Mouse (Mus musculus) stomach, embryonic 15.5 days (tissue): ENCODE data around the gene Abhd6. TPM values are rescaled to one million over a fixed set of nuclear protein-coding genes. Genes with fewer than 3 reads are reported as not detected.

ENCODE experiments used
- ATAC-seq: fragments of 200-750 bp; cut with Nextera tagmentation; 2 replicates; pipeline ENCODE4 v1.8.0; 2017; ENCODE audit warnings: low read depth, moderate number of reproducible peaks, moderate TSS enrichment; ENCODE audit not compliant: insufficient read depth, low FRiP score
- H3K27ac ChIP-seq: fragments of 300-500 bp; sonication (generic); 2 replicates; pipeline ENCODE4 v1.5.1; 2015; ENCODE audit warnings: mild to moderate bottlenecking, inconsistent platforms
- H3K27me3 ChIP-seq: fragments of 300-500 bp; sonication (generic); replicated peaks from 2 replicates; pipeline ENCODE4 v1.6.1; 2015; ENCODE audit warnings: inconsistent platforms
- H3K36me3 ChIP-seq: fragments of 300-500 bp; sonication (generic); 2 replicates; pipeline ENCODE4 v1.6.1; 2015; ENCODE audit warnings: inconsistent platforms
- H3K4me1 ChIP-seq: fragments of 300-500 bp; sonication (generic); 2 replicates; pipeline ENCODE4 v1.6.1; 2015; ENCODE audit warnings: inconsistent platforms
- H3K4me2 ChIP-seq: fragments of 300-500 bp; sonication (generic); 2 replicates; pipeline ENCODE4 v1.6.1; 2015; ENCODE audit warnings: mild to moderate bottlenecking, inconsistent platforms
- H3K4me3 ChIP-seq: fragments of 300-500 bp; sonication (generic); replicated peaks from 2 replicates; pipeline ENCODE4 v1.5.1; 2015; ENCODE audit warnings: inconsistent platforms
- H3K9ac ChIP-seq: fragments of 300-500 bp; sonication (generic); 2 replicates; pipeline ENCODE4 v1.6.1; 2015; ENCODE audit warnings: inconsistent platforms
- H3K9me3 ChIP-seq: fragments of 300-500 bp; sonication (generic); 2 replicates; pipeline ENCODE4 v1.6.1; 2016; ENCODE audit warnings: inconsistent platforms
- WGBS: fragments of 180-500 bp; shearing (Covaris S2); methylation state at CpG from one replicate; pipeline ENCODE4 v1.1.7; 2015; 5-methylcytosine and 5-hydroxymethylcytosine counted together
- polyA plus RNA-seq: library from polyadenylated mRNA; unstranded; fragments of >200 nt; fragmentation: Nextera tagmentation; extraction: Ambion mirVana; gene quantifications from 2 replicates; pipeline ENCODE4 v1.2.1, GENCODE M21; 2015

Gene Abhd6
- polyA plus RNA-seq, 1 experiment from 2014 or later, result 21.2 TPM

- Histone ChIP-seq H3K27ac (no peak overlapping the region), H3K9me3 (no peaks in the 10 kb centered on the region), H3K4me2 (no peak overlapping the region), H3K4me1 (no peaks in the 10 kb centered on the region), H3K9ac (no peak overlapping the region), H3K4me3 (no peak overlapping the region), H3K36me3 (0 out of 2 replicates have a peak, but pooled peaks cover 3% of the 10 kb centered on the region), H3K27me3 (no peaks in the 10 kb centered on the region)
- 83% methylated on average over 10 of the region's 10 CpGs for WGBS
- no peak for ATAC-seq
These were observed 46.6 kb downstream of the Abhd6 start for GRCm38 (mm10) chr14:8049334-8049733.

- no peaks in the 10 kb centered on the region for H3K27me3 ChIP-seq
- H3K27ac ChIP-seq, result no peak overlapping the region
- H3K4me2 ChIP-seq, result no peak overlapping the region
- WGBS, result 86% methylated on average over 2 of the region's 2 CpGs
- H3K4me1 ChIP-seq, result no peaks in the 10 kb centered on the region
- H3K36me3 ChIP-seq, result no peaks in the 10 kb centered on the region
- H3K9ac ChIP-seq, result no peak overlapping the region
- H3K4me3 ChIP-seq, result no peak overlapping the region
- ATAC-seq, result no peak
- H3K9me3 ChIP-seq, result no peaks in the 10 kb centered on the region
These were observed 49.2 kb downstream of the Abhd6 start for GRCm38 (mm10) chr14:8051869-8052268.

- no peak overlapping the region for H3K9ac ChIP-seq
- 98% methylated on average over 7 of the region's 7 CpGs for WGBS
- no peak for ATAC-seq
These were observed 50.0 kb downstream of the Abhd6 start for GRCm38 (mm10) chr14:8052661-8053060.

GRCm38 (mm10) chr14:8054310-8055102, 51.8 kb downstream of the Abhd6 start:
- H3K4me2 ChIP-seq, result no peak overlapping the region
- no peaks in the 10 kb centered on the region for H3K36me3 ChIP-seq
- no peaks in the 10 kb centered on the region for H3K27me3 ChIP-seq
- H3K27ac ChIP-seq, result no peak overlapping the region
- no peaks in the 10 kb centered on the region for H3K4me1 ChIP-seq
- no peak overlapping the region for H3K4me3 ChIP-seq
- ATAC-seq, result peak; percentile 87
- no peaks in the 10 kb centered on the region for H3K9me3 ChIP-seq
- WGBS, result 45% methylated on average over 17 of the region's 17 CpGs
- no peak overlapping the region for H3K9ac ChIP-seq

More at GRCm38 (mm10) chr14:8052661-8053060, 50.0 kb downstream of the Abhd6 start:
- no peaks in the 10 kb centered on the region for H3K27me3 ChIP-seq
- H3K4me3 ChIP-seq, result no peak overlapping the region
- H3K4me1 ChIP-seq, result no peaks in the 10 kb centered on the region
- no peak overlapping the region for H3K27ac ChIP-seq
- H3K9me3 ChIP-seq, result no peaks in the 10 kb centered on the region
- no peaks in the 10 kb centered on the region for H3K36me3 ChIP-seq
- no peak overlapping the region for H3K4me2 ChIP-seq

- no peak overlapping the region for H3K4me2 ChIP-seq
- H3K4me3 ChIP-seq, result no peak overlapping the region
- WGBS, result 84% methylated on average over 5 of the region's 5 CpGs
- no peak overlapping the region for H3K27ac ChIP-seq
- no peak overlapping the region for H3K9ac ChIP-seq
- no peak for ATAC-seq
- no peaks in the 10 kb centered on the region for H3K4me1 ChIP-seq
- H3K9me3 ChIP-seq, result no peaks in the 10 kb centered on the region
- H3K27me3 ChIP-seq, result no peaks in the 10 kb centered on the region
- H3K36me3 ChIP-seq, result no peaks in the 10 kb centered on the region
These were observed 53.4 kb downstream of the Abhd6 start for GRCm38 (mm10) chr14:8056076-8056475.

- ATAC-seq, result no peak
- H3K4me3 ChIP-seq, result no peak overlapping the region
- WGBS, result 87% methylated on average over 7 of the region's 7 CpGs
- H3K9me3 ChIP-seq, result no peaks in the 10 kb centered on the region
- no peaks in the 10 kb centered on the region for H3K4me1 ChIP-seq
- H3K27ac ChIP-seq, result no peak overlapping the region
- no peak overlapping the region for H3K9ac ChIP-seq
- no peaks in the 10 kb centered on the region for H3K27me3 ChIP-seq
- H3K36me3 ChIP-seq, result no peaks in the 10 kb centered on the region
- H3K4me2 ChIP-seq, result no peak overlapping the region
These were observed 57.2 kb downstream of the Abhd6 start for GRCm38 (mm10) chr14:8059938-8060337.

- ATAC-seq, result peak; percentile 66; the same call in 1 of the 2 replicates
- Histone ChIP-seq H3K27me3 (no peaks in the 10 kb centered on the region), H3K4me1 (no peaks in the 10 kb centered on the region), H3K9me3 (no peaks in the 10 kb centered on the region), H3K36me3 (no peaks in the 10 kb centered on the region), H3K4me2 (no peak overlapping the region), H3K9ac (no peak overlapping the region), H3K4me3 (no peak overlapping the region), H3K27ac (no peak overlapping the region)
- WGBS, result 19% methylated on average over 3 of the region's 3 CpGs
These were observed 59.4 kb downstream of the Abhd6 start for GRCm38 (mm10) chr14:8062076-8062475.

- H3K9me3 ChIP-seq, result no peaks in the 10 kb centered on the region
- H3K27ac ChIP-seq, result no peak overlapping the region
- WGBS, result 57% methylated on average over 3 of the region's 3 CpGs
- H3K36me3 ChIP-seq, result no peaks in the 10 kb centered on the region
- H3K4me1 ChIP-seq, result no peaks in the 10 kb centered on the region
- no peak overlapping the region for H3K9ac ChIP-seq
- H3K4me2 ChIP-seq, result no peak overlapping the region
- no peaks in the 10 kb centered on the region for H3K27me3 ChIP-seq
- H3K4me3 ChIP-seq, result no peak overlapping the region
- ATAC-seq, result no peak
These were observed 60.0 kb downstream of the Abhd6 start for GRCm38 (mm10) chr14:8062537-8063301.

- Histone ChIP-seq H3K4me2 (no peak overlapping the region), H3K36me3 (no peaks in the 10 kb centered on the region), H3K4me1 (no peaks in the 10 kb centered on the region), H3K9ac (no peak overlapping the region), H3K9me3 (no peaks in the 10 kb centered on the region), H3K4me3 (no peak overlapping the region), H3K27me3 (no peaks in the 10 kb centered on the region), H3K27ac (no peak overlapping the region)
- 82% methylated on average over 8 of the region's 8 CpGs for WGBS
- 0 out of 2 replicates have a peak, but pooled peaks have one; percentile 22 for ATAC-seq
These were observed 61.4 kb downstream of the Abhd6 start for GRCm38 (mm10) chr14:8063835-8064785.

GRCm38 (mm10) chr14:8080165-8080679, 77.5 kb downstream of the Abhd6 start, which contains the start of gene Rpp14:
TSS of gene Rpp14 (plus strand) at chr14:8080367.
- under 1% methylated on average over 47 of the region's 47 CpGs for WGBS
- peak within 1 kb of the TSS; percentile 78 for H3K9ac ChIP-seq
- no peaks in the 10 kb centered on the region for H3K9me3 ChIP-seq
- peak within 1 kb of the TSS; percentile 79 for H3K4me3 ChIP-seq
- H3K4me1 ChIP-seq, result peaks cover 11% of the 10 kb centered on the region; the same call in 1 of the 2 replicates
- ATAC-seq, result peak; percentile 97
- no peaks in the 10 kb centered on the region for H3K27me3 ChIP-seq
- H3K27ac ChIP-seq, result peak within 1 kb of the TSS; percentile 98
- peak within 1 kb of the TSS; percentile 89 for H3K4me2 ChIP-seq
- 0 out of 2 replicates have a peak, but pooled peaks cover 8% of the 10 kb centered on the region for H3K36me3 ChIP-seq

GRCm38 (mm10) chr14:8080718-8081117, 78.0 kb downstream of the Abhd6 start:
- peaks cover 11% of the 10 kb centered on the region; the same call in 1 of the 2 replicates for H3K4me1 ChIP-seq
- H3K4me3 ChIP-seq, result peak overlapping the region; percentile 79
- ATAC-seq, result peak; percentile 48; the same call in 1 of the 2 replicates
- H3K9ac ChIP-seq, result peak overlapping the region; percentile 78
- H3K27me3 ChIP-seq, result no peaks in the 10 kb centered on the region
- H3K36me3 ChIP-seq, result 0 out of 2 replicates have a peak, but pooled peaks cover 8% of the 10 kb centered on the region
- peak overlapping the region; percentile 89 for H3K4me2 ChIP-seq
- H3K9me3 ChIP-seq, result no peaks in the 10 kb centered on the region
- H3K27ac ChIP-seq, result peak overlapping the region; percentile 98
- 4% methylated on average over 11 of the region's 11 CpGs for WGBS
